Mouse (Mus musculus) liver, embryonic 15.5 days (tissue): ENCODE results near the gene Rab31. TPM values are rescaled to one million over a fixed set of nuclear protein-coding genes. Genes with fewer than 3 reads are reported as not detected.

Source experiments
- ATAC-seq: fragments of 200-750 bp; cut with Nextera tagmentation; 2 replicates; pipeline ENCODE4 v1.8.0; 2017; ENCODE audit warnings: moderate number of reproducible peaks, mild to moderate bottlenecking, moderate library complexity; ENCODE audit not compliant: insufficient read depth
- H3K27ac ChIP-seq: fragments of 300-500 bp; sonication (generic); replicated peaks from 2 replicates; pipeline ENCODE4 v1.5.1; 2015; ENCODE audit warnings: mild to moderate bottlenecking, inconsistent platforms
- H3K27me3 ChIP-seq: fragments of 300-500 bp; sonication (generic); 2 replicates; pipeline ENCODE4 v1.6.1; 2015; ENCODE audit warnings: mild to moderate bottlenecking, inconsistent platforms
- H3K36me3 ChIP-seq: fragments of 300-500 bp; sonication (generic); replicated peaks from 2 replicates; pipeline ENCODE4 v1.6.1; 2015; ENCODE audit warnings: moderate library complexity, mild to moderate bottlenecking, inconsistent platforms
- H3K4me1 ChIP-seq: fragments of 300-500 bp; sonication (generic); replicated peaks from 2 replicates; pipeline ENCODE4 v1.6.1; 2015; ENCODE audit warnings: inconsistent platforms
- H3K4me2 ChIP-seq: fragments of 300-500 bp; sonication (generic); 2 replicates; pipeline ENCODE4 v1.6.1; 2015; ENCODE audit warnings: moderate library complexity, mild to moderate bottlenecking, inconsistent platforms
- H3K4me3 ChIP-seq: fragments of 300-500 bp; sonication (generic); replicated peaks from 2 replicates; pipeline ENCODE4 v1.5.1; 2015; ENCODE audit warnings: mild to moderate bottlenecking, inconsistent platforms
- H3K9ac ChIP-seq: fragments of 300-500 bp; sonication (generic); 2 replicates; pipeline ENCODE4 v1.6.1; 2015; ENCODE audit warnings: moderate library complexity, mild to moderate bottlenecking, inconsistent platforms
- H3K9me3 ChIP-seq: fragments of 300-500 bp; sonication (generic); replicated peaks from 2 replicates; pipeline ENCODE4 v1.6.1; 2016; ENCODE audit warnings: inconsistent platforms
- WGBS: fragments of 180-500 bp; shearing (Covaris S2); methylation state at CpG from one replicate; pipeline ENCODE4 v1.1.7; 2015; ENCODE audit warnings: mixed read lengths; ENCODE audit not compliant: insufficient replicate concordance; 5-methylcytosine and 5-hydroxymethylcytosine counted together
- polyA plus RNA-seq: library from polyadenylated mRNA; unstranded; fragments of >200 nt; fragmentation: Nextera tagmentation; extraction: Ambion mirVana; gene quantifications from 2 replicates; pipeline ENCODE4 v1.2.1, GENCODE M21; 2015

Gene Rab31
- polyA plus RNA-seq, 1 experiment from 2014 or later = 6.1 TPM

DNA sequence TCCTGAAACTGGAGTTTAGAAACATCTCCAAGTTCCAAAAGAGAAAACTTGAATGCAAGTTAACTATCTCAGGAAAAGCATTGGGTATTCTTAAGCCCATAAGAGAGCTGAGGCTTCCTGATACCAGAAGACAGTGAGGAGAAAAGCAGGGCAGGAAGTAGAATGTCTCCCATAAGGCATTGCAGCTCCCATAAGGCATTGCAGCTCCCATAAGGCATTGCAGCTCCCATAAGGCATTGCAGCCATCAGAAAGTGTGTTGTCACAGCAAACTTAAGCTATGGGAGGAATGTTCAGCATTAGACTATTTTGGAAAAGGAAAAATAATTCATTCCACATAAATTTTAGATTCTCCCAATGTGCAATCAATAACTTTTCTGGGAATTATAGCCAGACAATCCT is 51.2 kb downstream of the Rab31 start:
- ATAC-seq = no peak
- no peaks in the 10 kb centered on the region for H3K9me3 ChIP-seq
- H3K9ac ChIP-seq = no peak overlapping the region
- no peaks in the 10 kb centered on the region for H3K27me3 ChIP-seq
- H3K4me2 ChIP-seq = no peak overlapping the region
- H3K36me3 ChIP-seq = peaks cover 8% of the 10 kb centered on the region; the same call in 1 of the 2 replicates
- H3K27ac ChIP-seq = no peak overlapping the region
- H3K4me3 ChIP-seq = no peak overlapping the region
- H3K4me1 ChIP-seq = 0 out of 2 replicates have a peak, but pooled peaks cover 15% of the 10 kb centered on the region

DNA sequence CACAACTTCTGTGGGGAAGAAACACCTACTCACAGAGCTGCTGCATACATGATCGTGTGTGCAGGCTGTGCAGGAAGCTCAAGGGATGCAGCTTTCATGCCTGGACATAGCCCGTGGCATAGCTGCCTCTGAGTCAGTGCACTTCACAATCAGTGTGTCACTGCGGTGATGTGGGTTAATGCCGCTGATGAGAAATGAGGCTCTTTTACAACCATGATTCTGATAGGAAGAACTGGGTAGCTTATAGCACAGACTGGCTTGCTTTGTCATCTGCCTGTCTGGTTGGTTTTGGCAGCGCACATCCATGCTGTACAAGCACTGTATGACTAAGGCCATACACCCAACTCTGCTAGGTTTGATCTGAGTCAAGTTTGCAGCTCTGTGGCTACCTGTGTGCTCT is 52.7 kb downstream of the Rab31 start:
- 71% methylated on average over 5 of the region's 5 CpGs for WGBS
- no peak for ATAC-seq
- Histone ChIP-seq H3K27ac (no peak overlapping the region), H3K4me2 (no peak overlapping the region), H3K9me3 (no peaks in the 10 kb centered on the region), H3K27me3 (no peaks in the 10 kb centered on the region), H3K9ac (no peak overlapping the region), H3K4me3 (no peak overlapping the region), H3K4me1 (0 out of 2 replicates have a peak, but pooled peaks cover 9% of the 10 kb centered on the region), H3K36me3 (peaks cover 8% of the 10 kb centered on the region; the same call in 1 of the 2 replicates)

DNA sequence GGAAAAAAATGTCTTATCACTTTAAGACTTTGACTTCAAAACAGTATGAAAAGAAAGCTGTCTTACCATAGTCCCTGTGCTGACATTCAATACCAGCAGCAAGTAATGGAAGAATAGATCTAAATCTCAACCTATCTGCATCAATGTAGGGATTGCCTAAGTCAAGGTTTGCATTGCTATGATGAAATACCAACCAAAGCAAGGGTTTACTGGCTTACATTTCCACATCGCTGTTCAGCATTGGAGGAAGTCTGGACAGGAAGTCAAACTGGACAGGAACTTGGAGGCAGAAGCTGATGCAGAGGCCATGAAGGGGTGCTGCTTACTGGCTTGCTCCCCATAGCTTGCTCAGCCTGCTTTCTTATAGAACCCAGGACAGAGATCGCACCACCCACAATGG is 54.0 kb downstream of the Rab31 start:
- WGBS = 71% methylated on average over 2 of the region's 2 CpGs
- Histone ChIP-seq H3K27me3 (no peaks in the 10 kb centered on the region), H3K9ac (no peak overlapping the region), H3K9me3 (no peaks in the 10 kb centered on the region), H3K36me3 (peaks cover 8% of the 10 kb centered on the region; the same call in 1 of the 2 replicates), H3K4me3 (no peak overlapping the region), H3K4me2 (no peak overlapping the region), H3K27ac (no peak overlapping the region), H3K4me1 (0 out of 2 replicates have a peak, but pooled peaks cover under 1% of the 10 kb centered on the region)
- ATAC-seq = no peak

DNA sequence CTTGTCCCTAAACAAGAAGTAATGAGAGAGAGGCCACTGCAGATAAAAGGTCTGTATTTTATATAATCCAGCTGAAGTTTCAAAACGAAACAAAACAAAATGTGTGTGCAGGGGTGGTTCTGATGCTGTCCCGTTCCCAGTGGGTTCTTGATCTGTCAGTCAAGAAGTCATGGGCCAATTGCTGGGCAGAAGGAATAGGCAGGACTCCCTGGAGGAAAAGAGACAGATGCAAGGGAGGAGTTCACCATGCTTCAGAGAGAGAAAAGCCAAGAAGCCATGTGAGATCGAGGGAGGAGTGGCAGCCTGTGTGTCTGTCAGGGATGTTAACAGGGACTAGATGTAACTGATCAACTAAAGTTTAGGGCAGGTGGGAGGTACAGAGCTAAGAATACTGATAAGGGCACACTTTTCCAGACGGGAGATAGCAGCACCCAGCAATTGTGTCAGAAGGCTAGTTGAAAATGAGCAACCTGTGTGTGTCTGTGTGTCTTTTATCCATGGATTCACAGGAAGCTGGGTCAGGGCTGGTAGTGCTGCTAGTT is 54.8 kb downstream of the Rab31 start:
- ATAC-seq = no peak
- 42% methylated on average over 4 of the region's 4 CpGs for WGBS
- Histone ChIP-seq H3K9ac (no peak overlapping the region), H3K4me1 (no peaks in the 10 kb centered on the region), H3K4me3 (no peak overlapping the region), H3K27ac (no peak overlapping the region), H3K9me3 (no peaks in the 10 kb centered on the region), H3K36me3 (peaks cover 8% of the 10 kb centered on the region; the same call in 1 of the 2 replicates), H3K27me3 (no peaks in the 10 kb centered on the region), H3K4me2 (no peak overlapping the region)

DNA sequence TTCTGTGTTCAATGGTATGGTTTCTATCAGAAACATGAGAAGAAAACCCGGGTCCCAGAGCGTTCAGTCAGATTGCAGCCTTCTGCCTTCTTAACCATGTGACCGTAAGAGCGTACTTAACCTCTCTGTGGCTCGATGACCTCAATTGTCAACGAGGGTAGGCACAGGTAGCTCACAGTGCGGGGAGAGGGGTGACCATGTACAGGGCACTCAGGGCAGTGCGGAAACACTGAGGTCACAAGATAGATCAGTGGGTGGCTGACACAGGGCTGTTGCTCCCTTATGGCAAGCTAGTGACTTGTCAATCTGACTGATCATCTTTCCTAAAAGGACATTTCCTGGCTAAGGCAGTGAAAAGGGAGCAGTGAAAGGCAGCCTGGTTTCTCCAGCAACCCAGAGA is 58.5 kb downstream of the Rab31 start:
- no peaks in the 10 kb centered on the region for H3K36me3 ChIP-seq
- no peak for ATAC-seq
- H3K4me3 ChIP-seq = no peak overlapping the region
- H3K27ac ChIP-seq = no peak overlapping the region
- no peak overlapping the region for H3K9ac ChIP-seq
- no peak overlapping the region for H3K4me2 ChIP-seq
- no peaks in the 10 kb centered on the region for H3K27me3 ChIP-seq
- 63% methylated on average over 8 of the region's 8 CpGs for WGBS
- no peaks in the 10 kb centered on the region for H3K9me3 ChIP-seq
- H3K4me1 ChIP-seq = no peaks in the 10 kb centered on the region

DNA sequence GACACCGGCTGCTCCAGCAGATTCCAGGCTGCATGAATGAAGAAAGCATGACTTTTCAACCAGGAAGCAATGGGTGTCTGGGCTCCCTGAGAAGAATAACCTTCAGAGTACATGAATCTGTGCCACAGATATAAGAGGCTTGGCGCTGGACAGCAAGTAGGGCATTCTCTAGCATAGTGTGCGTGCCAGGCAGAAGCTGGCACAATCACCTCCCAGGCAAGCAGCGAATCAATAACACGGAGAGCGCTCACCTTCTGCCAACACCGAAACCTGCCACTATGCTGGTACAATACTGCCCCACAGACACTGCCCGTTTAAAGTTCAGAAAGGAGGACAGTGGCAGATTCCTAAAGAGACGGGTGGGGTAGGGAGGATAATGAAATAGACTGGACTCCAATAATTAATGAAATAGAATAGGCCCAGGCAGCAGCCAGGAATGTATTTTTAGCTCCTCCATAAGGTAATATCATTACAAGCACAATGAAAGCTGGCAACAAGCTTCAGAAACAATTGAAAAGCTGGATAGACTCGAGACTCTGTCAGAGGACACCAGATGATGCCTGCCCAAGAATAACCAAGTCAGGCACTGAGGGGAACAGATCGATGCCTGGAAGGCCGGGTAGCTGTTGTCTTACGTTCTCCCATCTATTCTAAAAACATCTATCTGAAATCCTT is 59.6 kb downstream of the Rab31 start:
- no peaks in the 10 kb centered on the region for H3K27me3 ChIP-seq
- WGBS = 75% methylated on average over 13 of the region's 13 CpGs
- no peak for ATAC-seq
- no peak overlapping the region for H3K9ac ChIP-seq
- no peaks in the 10 kb centered on the region for H3K4me1 ChIP-seq
- no peak overlapping the region for H3K4me3 ChIP-seq
- no peaks in the 10 kb centered on the region for H3K9me3 ChIP-seq
- no peak overlapping the region for H3K27ac ChIP-seq
- H3K36me3 ChIP-seq = no peaks in the 10 kb centered on the region
- no peak overlapping the region for H3K4me2 ChIP-seq

DNA sequence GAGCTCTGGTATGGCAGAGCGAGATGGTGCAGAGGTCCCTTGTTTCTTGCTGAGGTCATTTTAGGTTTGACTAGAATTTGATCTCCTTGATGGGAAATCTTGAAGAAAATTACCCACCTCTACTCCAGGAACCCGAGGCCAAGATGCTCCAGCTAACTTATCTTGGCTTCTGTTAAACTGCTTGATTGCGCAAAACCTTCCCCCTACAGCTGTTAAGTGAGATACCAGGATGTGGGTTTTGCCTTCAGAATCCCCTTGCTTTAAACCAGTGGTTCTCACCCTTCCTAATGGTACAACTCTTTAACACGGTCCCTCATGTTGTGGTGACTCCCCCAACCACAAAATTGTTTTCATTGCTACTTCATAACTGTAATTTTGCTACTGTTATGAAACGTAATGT is 60.8 kb downstream of the Rab31 start:
- H3K9ac ChIP-seq = no peak overlapping the region
- no peak for ATAC-seq
- WGBS = 61% methylated on average over 5 of the region's 5 CpGs

DNA sequence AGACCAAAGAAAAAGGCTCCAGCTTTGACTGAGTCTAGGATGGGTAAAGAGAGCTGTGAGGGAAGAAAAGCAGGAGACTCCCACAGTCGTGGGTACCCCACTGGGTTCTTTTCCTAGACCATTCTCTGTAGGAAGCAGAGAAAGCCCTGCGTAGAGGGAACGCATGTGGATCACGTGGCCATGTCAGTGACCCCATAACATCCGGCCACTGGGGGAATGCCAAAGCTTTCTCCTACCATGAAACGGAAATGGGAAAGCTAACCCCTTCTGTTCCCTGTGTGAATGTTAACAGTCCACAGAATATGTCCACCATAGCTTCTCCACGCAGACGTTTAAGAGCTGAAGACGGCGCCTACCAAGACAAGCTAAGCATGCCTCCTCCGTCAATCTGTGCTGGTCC is 62.0 kb downstream of the Rab31 start:
- no peak overlapping the region for H3K27ac ChIP-seq
- no peak for ATAC-seq
- H3K36me3 ChIP-seq = no peaks in the 10 kb centered on the region
- no peaks in the 10 kb centered on the region for H3K27me3 ChIP-seq
- H3K4me3 ChIP-seq = no peak overlapping the region
- H3K4me1 ChIP-seq = no peaks in the 10 kb centered on the region
- H3K4me2 ChIP-seq = no peak overlapping the region
- H3K9me3 ChIP-seq = no peaks in the 10 kb centered on the region
- WGBS = 74% methylated on average over 11 of the region's 11 CpGs
- H3K9ac ChIP-seq = no peak overlapping the region

More for the DNA sequence above, 60.8 kb downstream of the Rab31 start:
- H3K27me3 ChIP-seq = no peaks in the 10 kb centered on the region
- H3K27ac ChIP-seq = no peak overlapping the region
- no peak overlapping the region for H3K4me3 ChIP-seq
- H3K4me2 ChIP-seq = no peak overlapping the region
- H3K9me3 ChIP-seq = no peaks in the 10 kb centered on the region
- no peaks in the 10 kb centered on the region for H3K36me3 ChIP-seq
- H3K4me1 ChIP-seq = no peaks in the 10 kb centered on the region

DNA sequence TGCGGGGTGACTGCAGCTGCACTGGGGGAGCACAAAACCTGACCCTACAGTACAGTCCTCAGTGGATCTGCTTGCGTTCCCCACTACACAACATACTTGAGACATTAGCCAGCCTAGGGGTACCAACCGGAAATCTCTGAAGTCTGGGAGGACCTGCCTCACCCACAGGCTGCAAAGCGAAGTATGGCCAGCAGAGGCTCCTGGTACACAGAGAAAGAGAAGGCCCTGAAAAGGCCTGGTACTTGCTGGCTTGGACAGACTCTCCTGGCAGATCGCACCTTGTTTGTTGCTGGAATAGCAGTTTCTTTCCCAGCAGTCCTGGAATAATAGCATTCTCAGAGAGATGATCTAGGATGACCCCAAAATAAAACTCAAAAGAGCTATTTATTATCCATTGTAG is 66.3 kb downstream of the Rab31 start:
- Histone ChIP-seq H3K4me2 (no peak overlapping the region), H3K27me3 (no peaks in the 10 kb centered on the region), H3K4me3 (no peak overlapping the region), H3K9ac (no peak overlapping the region), H3K36me3 (no peaks in the 10 kb centered on the region), H3K27ac (no peak overlapping the region), H3K9me3 (no peaks in the 10 kb centered on the region), H3K4me1 (no peaks in the 10 kb centered on the region)
- WGBS = 61% methylated on average over 5 of the region's 5 CpGs
- no peak for ATAC-seq

DNA sequence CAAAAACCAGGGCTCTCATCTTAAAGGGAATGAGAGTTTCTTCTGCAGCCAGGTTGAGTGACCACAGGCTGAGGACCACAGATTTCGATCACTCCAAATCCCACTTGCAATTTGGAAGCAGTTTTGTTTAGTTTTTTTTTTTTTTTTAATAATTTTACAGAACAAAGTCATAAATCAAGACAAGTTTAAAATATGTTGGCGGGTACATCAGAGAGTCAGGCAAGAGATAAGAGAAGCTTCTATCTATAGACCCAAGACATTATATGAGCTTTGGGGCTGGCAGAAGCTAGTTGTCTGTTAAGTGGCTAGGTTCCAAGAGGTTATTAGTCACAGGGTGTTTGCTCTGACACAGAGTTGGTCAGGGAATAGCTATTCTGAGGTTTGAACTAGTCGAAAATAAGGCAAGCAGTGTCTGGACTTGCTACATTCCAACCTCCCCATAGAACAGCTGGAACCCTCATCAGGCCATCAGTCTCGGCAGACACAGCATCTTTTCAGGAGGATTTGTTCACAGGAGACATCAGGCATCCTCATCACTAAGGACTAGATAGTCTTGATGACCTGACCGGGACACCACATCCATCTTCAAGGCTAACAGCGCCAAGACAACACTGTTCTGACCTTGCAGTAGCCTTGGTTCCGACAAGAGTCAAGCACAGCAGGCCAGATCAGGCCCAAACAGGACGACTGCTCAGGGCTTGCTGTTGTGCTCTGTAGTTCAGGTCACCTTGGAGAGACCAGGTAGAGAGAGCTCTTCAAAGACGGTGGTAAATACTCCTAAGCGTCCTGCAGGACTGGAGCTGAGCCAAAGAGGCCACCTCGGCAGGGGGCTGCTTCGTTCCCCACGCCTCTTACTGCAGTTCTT is 68.8 kb downstream of the Rab31 start:
- H3K27ac ChIP-seq = no peak overlapping the region
- WGBS = 65% methylated on average over 13 of the region's 13 CpGs
- H3K9me3 ChIP-seq = no peaks in the 10 kb centered on the region
- H3K4me2 ChIP-seq = no peak overlapping the region
- no peak overlapping the region for H3K4me3 ChIP-seq
- no peak overlapping the region for H3K9ac ChIP-seq
- no peaks in the 10 kb centered on the region for H3K36me3 ChIP-seq
- no peak for ATAC-seq
- no peaks in the 10 kb centered on the region for H3K4me1 ChIP-seq
- H3K27me3 ChIP-seq = no peaks in the 10 kb centered on the region

DNA sequence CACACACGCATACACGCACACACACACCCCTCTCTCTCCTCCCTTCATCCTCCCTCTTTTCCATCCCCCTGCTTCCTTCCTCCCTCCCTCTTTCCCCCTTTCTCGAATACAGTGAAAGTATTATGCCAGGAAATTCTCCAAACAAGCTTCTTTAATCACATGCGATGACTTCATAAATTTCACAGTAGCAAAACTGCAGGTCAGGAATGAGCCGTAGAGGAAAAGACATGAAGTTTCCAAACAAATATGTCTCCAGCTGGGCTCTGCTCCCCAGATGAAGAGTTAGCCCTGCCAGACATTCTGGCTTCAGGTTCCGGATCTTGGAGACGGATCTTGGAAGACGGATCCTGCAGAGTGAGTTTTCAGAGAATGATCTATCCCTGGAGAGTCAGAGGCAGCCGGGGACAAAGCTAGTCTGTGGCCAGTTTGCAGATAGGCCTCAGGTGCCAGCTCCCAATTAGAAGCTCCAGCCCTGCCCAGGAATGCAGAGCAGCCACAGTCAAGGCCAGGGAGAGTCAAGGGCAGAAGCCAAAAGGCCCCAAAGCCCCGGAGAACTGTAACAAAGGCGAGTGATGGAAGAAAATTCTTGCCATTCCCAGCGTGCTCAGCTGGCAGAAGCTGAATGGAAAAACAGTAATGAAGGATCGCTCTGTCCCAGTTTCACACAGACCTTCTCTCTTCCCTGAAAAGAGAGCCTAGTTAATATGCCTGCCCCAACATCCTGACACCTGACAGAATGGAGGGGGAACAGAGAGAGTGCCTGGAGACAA is 70.6 kb downstream of the Rab31 start:
- Histone ChIP-seq H3K27me3 (no peaks in the 10 kb centered on the region), H3K27ac (no peak overlapping the region), H3K4me1 (no peaks in the 10 kb centered on the region), H3K9me3 (no peaks in the 10 kb centered on the region), H3K9ac (no peak overlapping the region), H3K36me3 (no peaks in the 10 kb centered on the region), H3K4me3 (no peak overlapping the region), H3K4me2 (no peak overlapping the region)
- ATAC-seq = no peak
- 73% methylated on average over 13 of the region's 13 CpGs for WGBS
